Mouse (Mus musculus) stomach, postnatal 0 days (tissue): ENCODE measurements around the gene Enkd1. TPM values are rescaled to one million over a fixed set of nuclear protein-coding genes. Genes with fewer than 3 reads are reported as not detected.

Source experiments
- ATAC-seq: fragments of 200-750 bp; cut with Nextera tagmentation; 2 replicates; pipeline ENCODE4 v1.8.0; 2017; ENCODE audit not compliant: low FRiP score, low TSS enrichment
- DNase-seq: peaks from one replicate; pipeline ENCODE4 v3.0.0-alpha.2; 2016; ENCODE audit warnings: low spot score
- H3K27ac ChIP-seq: fragments of 300-500 bp; sonication (generic); replicated peaks from 2 replicates; pipeline ENCODE4 v1.5.1; 2014; ENCODE audit warnings: mild to moderate bottlenecking, control low read depth
- H3K27me3 ChIP-seq: fragments of 300-500 bp; sonication (generic); 2 replicates; pipeline ENCODE4 v1.6.1; 2014; ENCODE audit warnings: low read length; ENCODE audit not compliant: control insufficient read depth, insufficient read depth
- H3K36me3 ChIP-seq: fragments of 300-500 bp; sonication (generic); 2 replicates; pipeline ENCODE4 v1.6.1; 2014; ENCODE audit warnings: low read length, mixed read lengths; ENCODE audit not compliant: control insufficient read depth, insufficient read depth
- H3K4me1 ChIP-seq: fragments of 300-500 bp; sonication (generic); replicated peaks from 2 replicates; pipeline ENCODE4 v1.6.1; 2014; ENCODE audit warnings: antibody characterized with exemption; ENCODE audit not compliant: control insufficient read depth, insufficient read depth
- H3K4me2 ChIP-seq: fragments of 300-500 bp; sonication (generic); replicated peaks from 2 replicates; pipeline ENCODE4 v1.6.1; 2014; ENCODE audit warnings: low read depth, mild to moderate bottlenecking, control low read depth, moderate library complexity
- H3K4me3 ChIP-seq: fragments of 300-500 bp; sonication (generic); 2 replicates; pipeline ENCODE4 v1.5.1; 2014; ENCODE audit warnings: low read depth, low read length, control low read depth
- H3K9ac ChIP-seq: fragments of 300-500 bp; sonication (generic); 2 replicates; pipeline ENCODE4 v1.6.1; 2014; ENCODE audit warnings: mild to moderate bottlenecking, low read length, control low read depth, mixed read lengths
- H3K9me3 ChIP-seq: fragments of 300-500 bp; sonication (generic); 2 replicates; pipeline ENCODE4 v1.6.1; 2016; ENCODE audit warnings: low read length; ENCODE audit not compliant: control insufficient read depth
- CTCF ChIP-seq: IDR thresholded peaks from 2 replicates; pipeline ENCODE4 v1.5.1; 2016; ENCODE audit warnings: antibody characterized with exemption, low read depth, mild to moderate bottlenecking, moderate library complexity
- EP300 ChIP-seq: optimal IDR thresholded peaks from 2 replicates; pipeline ENCODE3; 2016; ENCODE audit warnings: antibody characterized with exemption
- WGBS: fragments of 180-500 bp; shearing (Covaris S2); extraction: QIAGEN DNeasy Blood & Tissue Kit; methylation state at CpG from one replicate; pipeline ENCODE4 v1.1.7; 2014; 5-methylcytosine and 5-hydroxymethylcytosine counted together
- polyA plus RNA-seq: library from polyadenylated mRNA; unstranded; fragments of >200 nt; fragmentation: Nextera tagmentation; extraction: Ambion mirVana; gene quantifications from 2 replicates; pipeline ENCODE4 v1.2.1, GENCODE M21; 2015

Enkd1 gene
- polyA plus RNA-seq, 1 experiment from 2014 or later: 5.4 TPM

DNA sequence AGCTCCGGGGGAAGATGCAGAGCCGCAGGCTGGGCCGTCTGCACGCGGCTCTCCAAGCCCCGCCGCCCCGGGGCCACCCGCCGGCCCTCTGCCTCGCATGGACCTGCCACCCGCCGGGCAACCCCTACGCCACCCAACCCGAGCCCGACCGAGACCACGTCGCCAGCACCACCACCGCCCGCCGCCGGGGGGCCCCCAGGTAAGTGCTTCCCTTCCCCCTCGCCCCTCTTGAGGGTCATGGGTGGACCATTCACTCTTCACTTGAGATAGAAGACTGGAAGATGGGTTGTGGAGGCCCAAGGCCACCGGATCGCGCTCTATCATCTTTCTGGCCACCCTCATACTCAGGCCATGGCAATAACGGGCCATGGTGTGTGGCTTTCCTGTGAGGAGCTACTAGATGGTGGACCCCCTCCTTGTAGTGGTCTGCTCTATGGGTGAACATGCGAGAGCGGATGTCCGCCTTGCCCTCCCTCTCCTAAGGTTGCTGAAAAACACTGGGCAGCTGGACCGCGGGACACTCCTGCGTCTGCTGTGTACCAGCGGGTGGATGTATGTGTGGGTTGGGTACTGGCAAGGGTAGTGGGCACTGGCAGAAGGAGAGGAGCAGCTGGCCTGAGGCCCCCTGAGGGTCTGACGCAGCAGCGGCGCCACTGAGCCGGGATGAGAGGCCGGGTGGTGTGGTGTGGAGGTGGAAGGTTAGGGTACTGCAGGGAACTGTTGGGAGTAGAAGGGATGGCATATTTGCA, 13.8 kb downstream of the Enkd1 start:
- no peaks in the 10 kb centered on the region for H3K9me3 ChIP-seq
- no peaks in the 10 kb centered on the region for H3K27me3 ChIP-seq
- no peaks in the 10 kb centered on the region; the same call in 1 of the 2 replicates for H3K4me1 ChIP-seq
- peak overlapping the region; percentile 91 for H3K4me2 ChIP-seq
- WGBS: 17% methylated on average over 40 of the region's 40 CpGs
- H3K9ac ChIP-seq: peak overlapping the region; percentile 45
- DNase-seq (peak; percentile 39), ATAC-seq (peak; percentile 28; the same call in 1 of the 2 replicates)
- TF ChIP-seq EP300 (no peak), CTCF (peak; percentile 17; the same call in 1 of the 2 replicates)
- H3K4me3 ChIP-seq: peak overlapping the region; percentile 45
- H3K36me3 ChIP-seq: peaks cover 5% of the 10 kb centered on the region; the same call in 1 of the 2 replicates
- no peak overlapping the region for H3K27ac ChIP-seq

DNA sequence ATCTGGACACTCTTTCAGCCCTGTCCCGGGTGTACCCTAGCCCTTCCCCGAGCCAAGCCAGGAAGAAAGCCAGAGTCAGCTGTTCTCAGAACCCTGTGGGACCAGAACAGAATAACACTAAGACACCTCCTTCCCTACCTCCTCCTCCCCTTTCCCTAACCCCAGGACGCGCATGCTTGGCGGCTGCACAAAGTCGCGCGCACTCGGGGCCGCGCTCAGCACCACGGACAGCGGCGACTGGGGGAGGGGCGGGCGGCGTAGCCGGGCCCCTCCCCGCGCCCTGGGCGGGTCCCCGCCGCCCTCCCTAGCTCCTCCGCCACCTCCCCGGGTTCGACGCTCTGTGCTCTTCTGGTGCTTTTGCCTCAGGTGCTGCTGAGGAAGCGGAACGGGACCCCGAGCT, 14.4 kb downstream of the Enkd1 start:
- Histone ChIP-seq H3K27ac (no peak overlapping the region), H3K36me3 (peaks cover 2% of the 10 kb centered on the region; the same call in 1 of the 2 replicates), H3K4me3 (peak overlapping the region; percentile 45), H3K4me1 (no peaks in the 10 kb centered on the region; the same call in 1 of the 2 replicates), H3K4me2 (peak overlapping the region; percentile 91), H3K27me3 (no peaks in the 10 kb centered on the region), H3K9me3 (no peaks in the 10 kb centered on the region), H3K9ac (peak overlapping the region; percentile 45)
- DNase-seq (peak; percentile 74), ATAC-seq (peak; percentile 57; the same call in 1 of the 2 replicates)
- 3% methylated on average over 26 of the region's 30 CpGs for WGBS
- TF ChIP-seq CTCF (no peak), EP300 (no peak)

DNA sequence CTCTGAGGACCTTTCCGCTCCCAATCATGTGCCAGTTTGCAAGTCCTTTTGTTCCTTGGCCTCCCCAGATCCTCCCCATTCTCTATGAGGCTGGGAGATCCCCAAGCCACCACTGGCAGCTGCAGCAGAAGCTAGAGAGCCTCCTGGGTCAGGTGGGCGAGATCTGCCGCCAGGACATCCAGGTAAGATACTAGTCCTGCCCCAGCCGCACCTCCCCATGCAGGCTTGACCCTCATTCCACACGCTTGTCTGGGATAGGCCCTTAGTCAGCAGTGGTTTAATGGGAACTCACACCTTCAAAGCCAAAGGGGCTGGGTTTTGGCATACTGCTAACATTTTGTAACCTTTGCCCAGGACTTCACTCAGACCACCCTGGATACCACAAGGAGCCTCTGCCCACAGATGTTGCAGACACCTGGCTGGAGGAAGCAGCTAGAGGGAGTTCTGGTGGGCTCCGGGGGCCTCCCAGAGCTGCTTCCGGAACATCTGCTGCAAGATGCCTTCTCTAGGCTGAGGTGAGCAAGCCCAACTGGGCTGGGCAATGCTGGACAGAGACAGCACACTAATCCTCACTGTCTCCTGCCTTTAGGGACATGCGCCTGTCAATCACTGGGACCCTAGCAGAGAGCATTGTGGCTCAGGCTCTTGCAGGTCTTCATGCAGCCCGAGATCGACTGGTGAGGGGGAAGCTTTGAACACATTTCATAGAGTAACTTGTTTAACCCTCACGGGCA, 15.4 kb downstream of the Enkd1 start:
- ATAC-seq (no peak), DNase-seq (no peak)
- no peak overlapping the region for H3K4me3 ChIP-seq
- no peaks in the 10 kb centered on the region for H3K27me3 ChIP-seq
- no peaks in the 10 kb centered on the region; the same call in 1 of the 2 replicates for H3K4me1 ChIP-seq
- WGBS: 93% methylated on average over 11 of the region's 11 CpGs
- H3K9me3 ChIP-seq: no peaks in the 10 kb centered on the region
- no peaks in the 10 kb centered on the region; the same call in 1 of the 2 replicates for H3K36me3 ChIP-seq
- no peak overlapping the region for H3K27ac ChIP-seq
- H3K9ac ChIP-seq: no peak overlapping the region
- no peak for TF ChIP-seq CTCF
- H3K4me2 ChIP-seq: no peak overlapping the region

DNA sequence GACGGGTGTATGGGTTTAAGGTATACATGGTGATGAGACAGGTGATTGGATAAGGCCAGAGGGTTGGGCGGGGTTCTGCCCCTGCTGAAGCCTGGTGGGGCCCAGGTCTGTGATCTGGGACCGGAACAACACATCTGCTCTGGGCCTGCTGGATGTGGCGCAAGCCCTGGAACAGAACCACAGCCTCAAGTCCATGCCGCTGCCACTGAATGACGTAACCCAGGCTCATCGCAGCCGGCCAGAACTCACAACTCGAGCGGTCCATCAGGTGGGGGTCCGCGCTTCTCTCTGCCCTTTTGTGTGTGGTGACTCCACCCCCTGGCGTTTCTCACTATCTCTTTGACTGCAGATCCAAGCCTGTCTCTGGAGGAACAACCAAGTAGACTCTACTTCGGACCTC, 17.0 kb downstream of the Enkd1 start:
- Histone ChIP-seq H3K27ac (no peak overlapping the region), H3K9me3 (no peaks in the 10 kb centered on the region), H3K36me3 (no peaks in the 10 kb centered on the region), H3K9ac (no peak overlapping the region), H3K4me2 (no peak overlapping the region), H3K4me3 (no peak overlapping the region), H3K27me3 (no peaks in the 10 kb centered on the region), H3K4me1 (no peaks in the 10 kb centered on the region; the same call in 1 of the 2 replicates)
- ATAC-seq (no peak), DNase-seq (no peak)
- TF ChIP-seq EP300 (no peak), CTCF (no peak)
- 69% methylated on average over 14 of the region's 14 CpGs for WGBS

DNA sequence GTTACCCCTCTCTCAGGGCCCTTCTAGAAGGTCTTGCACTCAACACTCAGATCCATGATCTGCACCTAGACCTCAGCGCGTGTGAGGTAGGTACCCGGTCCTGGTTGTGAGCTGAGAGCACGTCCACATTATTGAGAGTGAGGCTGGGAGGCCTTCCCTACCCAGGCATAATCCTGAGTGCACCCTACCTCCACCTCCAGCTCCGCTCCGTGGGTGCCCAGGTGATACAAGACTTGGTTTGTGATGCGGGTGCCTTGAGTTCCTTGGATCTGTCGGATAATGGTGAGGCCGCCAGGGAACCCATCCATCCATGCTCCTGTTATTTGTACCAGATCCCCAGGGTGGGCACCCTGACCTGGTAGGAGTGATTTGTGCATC, 18.0 kb downstream of the Enkd1 start:
- Histone ChIP-seq H3K27me3 (no peaks in the 10 kb centered on the region), H3K4me2 (no peak overlapping the region), H3K36me3 (no peaks in the 10 kb centered on the region), H3K9me3 (no peaks in the 10 kb centered on the region), H3K4me1 (no peaks in the 10 kb centered on the region; the same call in 1 of the 2 replicates), H3K27ac (no peak overlapping the region), H3K4me3 (no peak overlapping the region), H3K9ac (no peak overlapping the region)
- WGBS: 94% methylated on average over 9 of the region's 9 CpGs
- DNase-seq: no peak
- no peak for ATAC-seq
- no peak for TF ChIP-seq CTCF
- no peak for TF ChIP-seq EP300
